Mouse (Mus musculus): ENCODE data around the gene Sdk1. TPM values are rescaled to one million over a fixed set of nuclear protein-coding genes. Genes with fewer than 3 reads are reported as not detected.

Sdk1 gene
- polyA plus RNA-seq, 1 experiment from 2014 or later: 1.9 TPM

GRCm38 (mm10) chr5:142022877-142023580 lies 781.7 kb downstream of the Sdk1 start:
- no peak for ATAC-seq (ENCODE audit: low FRiP score, low TSS enrichment)
- DNase-seq: no peak
- no peaks in the 10 kb centered on the region for H3K9me3 ChIP-seq (ENCODE audit: control insufficient read depth, low read length)
- H3K36me3 ChIP-seq (ENCODE audit: control insufficient read depth, insufficient read depth, low read length): no peaks in the 10 kb centered on the region
- no peak overlapping the region for H3K4me3 ChIP-seq (replicated peaks; ENCODE audit: low read depth, low read length)
- no peaks in the 10 kb centered on the region for H3K27me3 ChIP-seq (ENCODE audit: control insufficient read depth, insufficient read depth, low read length)
- H3K9ac ChIP-seq (replicated peaks; ENCODE audit: low read length): no peak overlapping the region
- 61% methylated on average over 4 of the region's 4 CpGs for WGBS
- no peaks in the 10 kb centered on the region for H3K4me1 ChIP-seq (ENCODE audit: control insufficient read depth, insufficient read depth, low read length)
- no peak overlapping the region for H3K27ac ChIP-seq (replicated peaks; ENCODE audit: low read depth, low read length)
- no peak overlapping the region for H3K4me2 ChIP-seq (ENCODE audit: low read length)

GRCm38 (mm10) chr5:142024448-142024847 lies 783.2 kb downstream of the Sdk1 start:
- H3K9ac ChIP-seq (replicated peaks; ENCODE audit: low read length): no peak overlapping the region
- no peak for ATAC-seq (ENCODE audit: low FRiP score, low TSS enrichment)
- no peaks in the 10 kb centered on the region for H3K27me3 ChIP-seq (ENCODE audit: control insufficient read depth, insufficient read depth, low read length)
- no peak for DNase-seq
- H3K4me1 ChIP-seq (ENCODE audit: control insufficient read depth, insufficient read depth, low read length): no peaks in the 10 kb centered on the region
- no peaks in the 10 kb centered on the region for H3K9me3 ChIP-seq (ENCODE audit: control insufficient read depth, low read length)
- no peaks in the 10 kb centered on the region for H3K36me3 ChIP-seq (ENCODE audit: control insufficient read depth, insufficient read depth, low read length)
- 75% methylated on average over 12 of the region's 12 CpGs for WGBS
- H3K4me3 ChIP-seq (replicated peaks; ENCODE audit: low read depth, low read length): no peak overlapping the region
- no peak overlapping the region for H3K27ac ChIP-seq (replicated peaks; ENCODE audit: low read depth, low read length)
- no peak overlapping the region for H3K4me2 ChIP-seq (ENCODE audit: low read length)

- Histone ChIP-seq H3K9ac (replicated peaks; ENCODE audit: low read length) (no peak overlapping the region), H3K4me2 (ENCODE audit: low read length) (no peak overlapping the region), H3K36me3 (ENCODE audit: control insufficient read depth, insufficient read depth, low read length) (no peaks in the 10 kb centered on the region), H3K27ac (replicated peaks; ENCODE audit: low read depth, low read length) (no peak overlapping the region), H3K4me3 (replicated peaks; ENCODE audit: low read depth, low read length) (no peak overlapping the region), H3K9me3 (ENCODE audit: control insufficient read depth, low read length) (no peaks in the 10 kb centered on the region), H3K4me1 (ENCODE audit: control insufficient read depth, insufficient read depth, low read length) (no peaks in the 10 kb centered on the region), H3K27me3 (ENCODE audit: control insufficient read depth, insufficient read depth, low read length) (no peaks in the 10 kb centered on the region)
- ATAC-seq (ENCODE audit: low FRiP score, low TSS enrichment) (no peak), DNase-seq (no peak)
- WGBS: 85% methylated on average over 9 of the region's 9 CpGs
These were observed 795.2 kb downstream of the Sdk1 start for GRCm38 (mm10) chr5:142036536-142036935.

- 93% methylated on average over 6 of the region's 6 CpGs for WGBS
- Histone ChIP-seq H3K4me1 (ENCODE audit: control insufficient read depth, insufficient read depth, low read length) (no peaks in the 10 kb centered on the region), H3K27ac (replicated peaks; ENCODE audit: low read depth, low read length) (no peak overlapping the region), H3K9ac (replicated peaks; ENCODE audit: low read length) (no peak overlapping the region), H3K9me3 (ENCODE audit: control insufficient read depth, low read length) (no peaks in the 10 kb centered on the region), H3K27me3 (ENCODE audit: control insufficient read depth, insufficient read depth, low read length) (no peaks in the 10 kb centered on the region), H3K4me2 (ENCODE audit: low read length) (no peak overlapping the region), H3K4me3 (replicated peaks; ENCODE audit: low read depth, low read length) (no peak overlapping the region), H3K36me3 (ENCODE audit: control insufficient read depth, insufficient read depth, low read length) (no peaks in the 10 kb centered on the region)
- DNase-seq: no peak
- no peak for ATAC-seq (ENCODE audit: low FRiP score, low TSS enrichment)
These were observed 797.9 kb downstream of the Sdk1 start for GRCm38 (mm10) chr5:142039236-142039635.

GRCm38 (mm10) chr5:142039891-142040530 lies 798.7 kb downstream of the Sdk1 start:
- H3K27me3 ChIP-seq (ENCODE audit: control insufficient read depth, insufficient read depth, low read length): no peaks in the 10 kb centered on the region
- no peaks in the 10 kb centered on the region for H3K9me3 ChIP-seq (ENCODE audit: control insufficient read depth, low read length)
- no peak for ATAC-seq (ENCODE audit: low FRiP score, low TSS enrichment)
- H3K9ac ChIP-seq (replicated peaks; ENCODE audit: low read length): no peak overlapping the region
- H3K36me3 ChIP-seq (ENCODE audit: control insufficient read depth, insufficient read depth, low read length): no peaks in the 10 kb centered on the region
- H3K4me2 ChIP-seq (ENCODE audit: low read length): no peak overlapping the region
- H3K4me1 ChIP-seq (ENCODE audit: control insufficient read depth, insufficient read depth, low read length): no peaks in the 10 kb centered on the region
- H3K4me3 ChIP-seq (replicated peaks; ENCODE audit: low read depth, low read length): no peak overlapping the region
- no peak for DNase-seq
- no peak overlapping the region for H3K27ac ChIP-seq (replicated peaks; ENCODE audit: low read depth, low read length)
- WGBS: 89% methylated on average over 4 of the region's 4 CpGs

GRCm38 (mm10) chr5:142041226-142041802 lies 800.0 kb downstream of the Sdk1 start:
- H3K27ac ChIP-seq (replicated peaks; ENCODE audit: low read depth, low read length): no peak overlapping the region
- H3K27me3 ChIP-seq (ENCODE audit: control insufficient read depth, insufficient read depth, low read length): no peaks in the 10 kb centered on the region
- DNase-seq (no peak), ATAC-seq (ENCODE audit: low FRiP score, low TSS enrichment) (no peak)
- H3K9ac ChIP-seq (replicated peaks; ENCODE audit: low read length): no peak overlapping the region
- H3K36me3 ChIP-seq (ENCODE audit: control insufficient read depth, insufficient read depth, low read length): no peaks in the 10 kb centered on the region
- H3K4me3 ChIP-seq (replicated peaks; ENCODE audit: low read depth, low read length): no peak overlapping the region
- H3K4me1 ChIP-seq (ENCODE audit: control insufficient read depth, insufficient read depth, low read length): no peaks in the 10 kb centered on the region
- H3K9me3 ChIP-seq (ENCODE audit: control insufficient read depth, low read length): no peaks in the 10 kb centered on the region
- WGBS: 82% methylated on average over 8 of the region's 8 CpGs
- no peak overlapping the region for H3K4me2 ChIP-seq (ENCODE audit: low read length)

- Histone ChIP-seq H3K4me2 (ENCODE audit: low read length) (no peak overlapping the region), H3K27me3 (ENCODE audit: control insufficient read depth, insufficient read depth, low read length) (no peaks in the 10 kb centered on the region), H3K9ac (replicated peaks; ENCODE audit: low read length) (no peak overlapping the region), H3K4me1 (ENCODE audit: control insufficient read depth, insufficient read depth, low read length) (no peaks in the 10 kb centered on the region), H3K4me3 (replicated peaks; ENCODE audit: low read depth, low read length) (no peak overlapping the region), H3K27ac (replicated peaks; ENCODE audit: low read depth, low read length) (no peak overlapping the region), H3K9me3 (ENCODE audit: control insufficient read depth, low read length) (no peaks in the 10 kb centered on the region), H3K36me3 (ENCODE audit: control insufficient read depth, insufficient read depth, low read length) (no peaks in the 10 kb centered on the region)
- ATAC-seq (ENCODE audit: low FRiP score, low TSS enrichment): no peak
- 71% methylated on average over 4 of the region's 4 CpGs for WGBS
- no peak for DNase-seq
These were observed 820.5 kb downstream of the Sdk1 start for GRCm38 (mm10) chr5:142061781-142062180.

GRCm38 (mm10) chr5:142071322-142071721 lies 830.0 kb downstream of the Sdk1 start:
- H3K27ac ChIP-seq (replicated peaks; ENCODE audit: low read depth, low read length): no peak overlapping the region
- DNase-seq (no peak), ATAC-seq (ENCODE audit: low FRiP score, low TSS enrichment) (no peak)
- no peaks in the 10 kb centered on the region for H3K27me3 ChIP-seq (ENCODE audit: control insufficient read depth, insufficient read depth, low read length)
- H3K4me1 ChIP-seq (ENCODE audit: control insufficient read depth, insufficient read depth, low read length): 0 out of 2 replicates have a peak, but pooled peaks cover 3% of the 10 kb centered on the region
- 95% methylated on average over 3 of the region's 3 CpGs for WGBS
- H3K4me2 ChIP-seq (ENCODE audit: low read length): no peak overlapping the region
- no peak overlapping the region for H3K4me3 ChIP-seq (replicated peaks; ENCODE audit: low read depth, low read length)
- no peak overlapping the region for H3K9ac ChIP-seq (replicated peaks; ENCODE audit: low read length)
- H3K9me3 ChIP-seq (ENCODE audit: control insufficient read depth, low read length): no peaks in the 10 kb centered on the region
- H3K36me3 ChIP-seq (ENCODE audit: control insufficient read depth, insufficient read depth, low read length): no peaks in the 10 kb centered on the region

GRCm38 (mm10) chr5:142073901-142074300 lies 832.6 kb downstream of the Sdk1 start:
- ATAC-seq (ENCODE audit: low FRiP score, low TSS enrichment): no peak
- Histone ChIP-seq H3K4me3 (replicated peaks; ENCODE audit: low read depth, low read length) (no peak overlapping the region), H3K9ac (replicated peaks; ENCODE audit: low read length) (no peak overlapping the region), H3K27me3 (ENCODE audit: control insufficient read depth, insufficient read depth, low read length) (no peaks in the 10 kb centered on the region), H3K9me3 (ENCODE audit: control insufficient read depth, low read length) (no peaks in the 10 kb centered on the region), H3K36me3 (ENCODE audit: control insufficient read depth, insufficient read depth, low read length) (no peaks in the 10 kb centered on the region), H3K4me2 (ENCODE audit: low read length) (no peak overlapping the region), H3K4me1 (ENCODE audit: control insufficient read depth, insufficient read depth, low read length) (0 out of 2 replicates have a peak, but pooled peaks cover 3% of the 10 kb centered on the region), H3K27ac (replicated peaks; ENCODE audit: low read depth, low read length) (no peak overlapping the region)
- WGBS: 86% methylated on average over 3 of the region's 3 CpGs
- no peak for DNase-seq
